Mouse (Mus musculus): ENCODE measurements around the gene Rap1gap. TPM values are rescaled to one million over a fixed set of nuclear protein-coding genes. Genes with fewer than 3 reads are reported as not detected.

The Rap1gap gene
- polyA plus RNA-seq, 1 experiment from 2014 or later = 3.3 TPM

- no peak overlapping the region for H3K9ac ChIP-seq (ENCODE audit: low read depth, low read length)
- H3K4me3 ChIP-seq (ENCODE audit: low read depth, low read length) = no peak overlapping the region
- H3K36me3 ChIP-seq (ENCODE audit: control insufficient read depth, insufficient read depth, low read length) = no peaks in the 10 kb centered on the region
- no peaks in the 10 kb centered on the region for H3K27me3 ChIP-seq (ENCODE audit: control insufficient read depth, insufficient read depth, low read length)
- H3K4me2 ChIP-seq = peak overlapping the region; percentile 27
- 0 out of 2 replicates have a peak, but pooled peaks have one; percentile 29 for ATAC-seq (replicated peaks; ENCODE audit: insufficient number of reproducible peaks, low FRiP score, low TSS enrichment)
- H3K9me3 ChIP-seq (replicated peaks; ENCODE audit: control insufficient read depth, low read length) = no peaks in the 10 kb centered on the region
- WGBS (ENCODE audit: insufficient replicate concordance) = 51% methylated on average over 9 of the region's 9 CpGs
- peak overlapping the region; percentile 77 for H3K27ac ChIP-seq (ENCODE audit: low read depth, low read length)
- H3K4me1 ChIP-seq (ENCODE audit: control insufficient read depth, insufficient read depth, low read length) = peaks cover 10% of the 10 kb centered on the region; the same call in 1 of the 2 replicates
These were observed 87.2 kb downstream of the Rap1gap start for GRCm38 (mm10) chr4:137751717-137752116.

DNA sequence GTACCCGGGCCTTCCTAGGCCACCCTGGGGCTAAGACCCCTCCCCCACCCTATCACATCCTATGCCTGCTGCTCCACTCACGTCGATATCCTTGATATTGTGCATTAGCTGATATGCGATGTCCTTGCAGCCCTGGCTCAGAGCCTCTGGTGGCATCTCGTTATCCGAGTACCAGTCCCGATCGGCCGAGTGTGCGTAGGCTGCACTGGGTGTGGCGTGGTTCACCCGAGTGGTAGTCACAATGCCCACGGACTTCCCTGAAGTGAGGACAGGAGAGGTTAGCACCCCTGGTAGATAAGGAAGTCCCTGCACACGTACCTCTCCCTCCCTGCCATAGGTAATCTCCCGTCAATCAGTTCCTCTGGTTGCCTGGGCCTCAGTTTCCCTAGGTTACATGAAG, 87.9 kb downstream of the Rap1gap start:
- Histone ChIP-seq H3K9ac (ENCODE audit: low read depth, low read length) (0 out of 2 replicates have a peak overlapping the region, but pooled peaks have one; percentile 18), H3K4me3 (ENCODE audit: low read depth, low read length) (no peak overlapping the region), H3K4me1 (ENCODE audit: control insufficient read depth, insufficient read depth, low read length) (peaks cover 10% of the 10 kb centered on the region; the same call in 1 of the 2 replicates), H3K27ac (ENCODE audit: low read depth, low read length) (peak overlapping the region; percentile 77; the same call in 1 of the 2 replicates), H3K27me3 (ENCODE audit: control insufficient read depth, insufficient read depth, low read length) (no peaks in the 10 kb centered on the region), H3K36me3 (ENCODE audit: control insufficient read depth, insufficient read depth, low read length) (no peaks in the 10 kb centered on the region), H3K9me3 (replicated peaks; ENCODE audit: control insufficient read depth, low read length) (no peaks in the 10 kb centered on the region), H3K4me2 (peak overlapping the region; percentile 27; the same call in 1 of the 2 replicates)
- ATAC-seq (replicated peaks; ENCODE audit: insufficient number of reproducible peaks, low FRiP score, low TSS enrichment) = no peak
- 72% methylated on average over 15 of the region's 15 CpGs for WGBS (ENCODE audit: insufficient replicate concordance)

DNA sequence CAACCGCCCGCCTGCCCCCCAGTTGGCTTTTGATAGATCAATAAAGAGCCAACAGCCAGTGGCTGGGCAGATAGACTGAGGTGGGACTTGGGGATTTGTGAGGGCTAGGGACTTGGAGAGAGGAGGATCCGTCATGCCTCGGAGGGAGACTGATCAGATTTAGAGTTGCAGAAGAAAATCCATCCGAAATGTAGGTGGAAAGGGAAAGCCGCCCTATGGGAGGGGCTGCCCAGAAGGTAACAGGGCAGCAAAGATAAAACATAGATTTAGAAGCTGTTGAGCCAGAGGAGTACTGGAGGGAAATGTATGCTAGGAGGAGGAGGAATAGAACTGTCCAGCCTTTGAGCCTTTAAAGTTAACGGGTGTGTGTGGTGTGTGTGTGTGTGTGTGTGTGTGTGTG, 88.7 kb downstream of the Rap1gap start:
- Histone ChIP-seq H3K27ac (ENCODE audit: low read depth, low read length) (no peak overlapping the region), H3K27me3 (ENCODE audit: control insufficient read depth, insufficient read depth, low read length) (no peaks in the 10 kb centered on the region), H3K9me3 (replicated peaks; ENCODE audit: control insufficient read depth, low read length) (no peaks in the 10 kb centered on the region), H3K4me3 (ENCODE audit: low read depth, low read length) (no peak overlapping the region), H3K4me2 (no peak overlapping the region), H3K4me1 (ENCODE audit: control insufficient read depth, insufficient read depth, low read length) (peaks cover 10% of the 10 kb centered on the region; the same call in 1 of the 2 replicates), H3K9ac (ENCODE audit: low read depth, low read length) (no peak overlapping the region), H3K36me3 (ENCODE audit: control insufficient read depth, insufficient read depth, low read length) (no peaks in the 10 kb centered on the region)
- ATAC-seq (replicated peaks; ENCODE audit: insufficient number of reproducible peaks, low FRiP score, low TSS enrichment) = no peak
- 80% methylated on average over 7 of the region's 7 CpGs for WGBS (ENCODE audit: insufficient replicate concordance)

DNA sequence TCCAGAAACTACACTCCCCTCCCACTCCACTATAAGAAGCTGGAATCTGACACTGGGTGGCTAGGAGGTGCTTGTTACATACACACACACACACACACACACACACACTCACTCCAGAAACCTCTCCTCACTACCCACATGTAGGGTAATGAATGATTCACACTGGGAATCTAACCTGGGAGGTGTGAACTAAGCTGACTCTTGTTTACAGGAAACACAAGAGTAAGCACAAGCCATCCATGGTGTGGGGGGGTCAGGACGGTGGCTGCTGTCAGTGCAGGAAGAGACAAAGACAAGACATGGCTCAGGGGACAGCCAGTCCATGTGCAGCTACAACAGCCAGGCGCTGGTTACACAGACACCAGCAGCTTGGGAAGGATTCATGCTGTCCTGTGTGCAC, 89.9 kb downstream of the Rap1gap start:
- WGBS (ENCODE audit: insufficient replicate concordance) = 64% methylated on average over 2 of the region's 2 CpGs
- ATAC-seq (replicated peaks; ENCODE audit: insufficient number of reproducible peaks, low FRiP score, low TSS enrichment) = no peak

DNA sequence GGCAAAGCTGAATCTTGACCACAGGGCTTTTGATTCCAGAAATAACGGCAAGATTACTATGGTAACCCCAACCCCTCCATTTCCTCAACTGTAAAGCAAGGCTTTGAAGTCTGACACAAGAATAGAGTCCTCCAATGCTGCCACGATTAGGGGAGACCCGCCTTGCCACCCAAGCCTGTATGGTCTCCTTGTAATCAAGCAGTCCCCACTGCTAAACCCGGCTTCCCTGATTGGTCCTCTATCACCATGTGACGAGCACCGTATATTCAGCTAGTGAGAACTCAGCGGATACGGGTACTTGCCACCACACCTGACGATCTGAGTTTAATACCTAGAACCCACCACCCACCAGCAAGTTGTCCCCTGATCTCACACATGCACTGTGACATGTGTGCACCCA, 98.4 kb downstream of the Rap1gap start:
- Histone ChIP-seq H3K4me2 (no peak overlapping the region), H3K4me1 (ENCODE audit: control insufficient read depth, insufficient read depth, low read length) (peaks cover 10% of the 10 kb centered on the region), H3K9ac (ENCODE audit: low read depth, low read length) (no peak overlapping the region), H3K27me3 (ENCODE audit: control insufficient read depth, insufficient read depth, low read length) (no peaks in the 10 kb centered on the region), H3K9me3 (replicated peaks; ENCODE audit: control insufficient read depth, low read length) (no peaks in the 10 kb centered on the region), H3K27ac (ENCODE audit: low read depth, low read length) (no peak overlapping the region), H3K36me3 (ENCODE audit: control insufficient read depth, insufficient read depth, low read length) (no peaks in the 10 kb centered on the region), H3K4me3 (ENCODE audit: low read depth, low read length) (no peak overlapping the region)
- 82% methylated on average over 9 of the region's 9 CpGs for WGBS (ENCODE audit: insufficient replicate concordance)
- ATAC-seq (replicated peaks; ENCODE audit: insufficient number of reproducible peaks, low FRiP score, low TSS enrichment) = no peak

More for the DNA sequence above, 89.9 kb downstream of the Rap1gap start:
- no peaks in the 10 kb centered on the region for H3K9me3 ChIP-seq (replicated peaks; ENCODE audit: control insufficient read depth, low read length)
- no peaks in the 10 kb centered on the region for H3K27me3 ChIP-seq (ENCODE audit: control insufficient read depth, insufficient read depth, low read length)
- H3K4me3 ChIP-seq (ENCODE audit: low read depth, low read length) = no peak overlapping the region
- H3K36me3 ChIP-seq (ENCODE audit: control insufficient read depth, insufficient read depth, low read length) = no peaks in the 10 kb centered on the region
- H3K27ac ChIP-seq (ENCODE audit: low read depth, low read length) = no peak overlapping the region
- peaks cover 10% of the 10 kb centered on the region; the same call in 1 of the 2 replicates for H3K4me1 ChIP-seq (ENCODE audit: control insufficient read depth, insufficient read depth, low read length)
- H3K4me2 ChIP-seq = no peak overlapping the region
- no peak overlapping the region for H3K9ac ChIP-seq (ENCODE audit: low read depth, low read length)

- Histone ChIP-seq H3K4me2 (no peak overlapping the region), H3K27me3 (ENCODE audit: control insufficient read depth, insufficient read depth, low read length) (peaks cover 2% of the 10 kb centered on the region; the same call in 1 of the 2 replicates), H3K4me3 (ENCODE audit: low read depth, low read length) (no peak overlapping the region), H3K4me1 (ENCODE audit: control insufficient read depth, insufficient read depth, low read length) (peaks cover 13% of the 10 kb centered on the region), H3K36me3 (ENCODE audit: control insufficient read depth, insufficient read depth, low read length) (no peaks in the 10 kb centered on the region), H3K9me3 (replicated peaks; ENCODE audit: control insufficient read depth, low read length) (no peaks in the 10 kb centered on the region), H3K9ac (ENCODE audit: low read depth, low read length) (no peak overlapping the region), H3K27ac (ENCODE audit: low read depth, low read length) (no peak overlapping the region)
- 62% methylated on average over 8 of the region's 8 CpGs for WGBS (ENCODE audit: insufficient replicate concordance)
- ATAC-seq (replicated peaks; ENCODE audit: insufficient number of reproducible peaks, low FRiP score, low TSS enrichment) = no peak
These were observed 99.5 kb downstream of the Rap1gap start for GRCm38 (mm10) chr4:137763920-137764495.

GRCm38 (mm10) chr4:137764621-137765020, 100.1 kb downstream of the Rap1gap start:
- WGBS (ENCODE audit: insufficient replicate concordance) = 79% methylated on average over 3 of the region's 3 CpGs
- Histone ChIP-seq H3K27ac (ENCODE audit: low read depth, low read length) (no peak overlapping the region), H3K9ac (ENCODE audit: low read depth, low read length) (no peak overlapping the region)

GRCm38 (mm10) chr4:137765554-137765971, 101.0 kb downstream of the Rap1gap start:
- Histone ChIP-seq H3K27ac (ENCODE audit: low read depth, low read length) (no peak overlapping the region), H3K4me2 (no peak overlapping the region), H3K9ac (ENCODE audit: low read depth, low read length) (peak overlapping the region; percentile 22; the same call in 1 of the 2 replicates), H3K4me1 (ENCODE audit: control insufficient read depth, insufficient read depth, low read length) (peaks cover 16% of the 10 kb centered on the region), H3K27me3 (ENCODE audit: control insufficient read depth, insufficient read depth, low read length) (peaks cover 4% of the 10 kb centered on the region; the same call in 1 of the 2 replicates), H3K9me3 (replicated peaks; ENCODE audit: control insufficient read depth, low read length) (no peaks in the 10 kb centered on the region), H3K4me3 (ENCODE audit: low read depth, low read length) (no peak overlapping the region), H3K36me3 (ENCODE audit: control insufficient read depth, insufficient read depth, low read length) (no peaks in the 10 kb centered on the region)
- ATAC-seq (replicated peaks; ENCODE audit: insufficient number of reproducible peaks, low FRiP score, low TSS enrichment) = no peak
- 39% methylated on average over 7 of the region's 7 CpGs for WGBS (ENCODE audit: insufficient replicate concordance)

More at GRCm38 (mm10) chr4:137764621-137765020, 100.1 kb downstream of the Rap1gap start:
- Histone ChIP-seq H3K9me3 (replicated peaks; ENCODE audit: control insufficient read depth, low read length) (no peaks in the 10 kb centered on the region), H3K36me3 (ENCODE audit: control insufficient read depth, insufficient read depth, low read length) (no peaks in the 10 kb centered on the region), H3K4me2 (no peak overlapping the region), H3K27me3 (ENCODE audit: control insufficient read depth, insufficient read depth, low read length) (peaks cover 4% of the 10 kb centered on the region; the same call in 1 of the 2 replicates), H3K4me1 (ENCODE audit: control insufficient read depth, insufficient read depth, low read length) (peaks cover 13% of the 10 kb centered on the region), H3K4me3 (ENCODE audit: low read depth, low read length) (no peak overlapping the region)
- no peak for ATAC-seq (replicated peaks; ENCODE audit: insufficient number of reproducible peaks, low FRiP score, low TSS enrichment)

DNA sequence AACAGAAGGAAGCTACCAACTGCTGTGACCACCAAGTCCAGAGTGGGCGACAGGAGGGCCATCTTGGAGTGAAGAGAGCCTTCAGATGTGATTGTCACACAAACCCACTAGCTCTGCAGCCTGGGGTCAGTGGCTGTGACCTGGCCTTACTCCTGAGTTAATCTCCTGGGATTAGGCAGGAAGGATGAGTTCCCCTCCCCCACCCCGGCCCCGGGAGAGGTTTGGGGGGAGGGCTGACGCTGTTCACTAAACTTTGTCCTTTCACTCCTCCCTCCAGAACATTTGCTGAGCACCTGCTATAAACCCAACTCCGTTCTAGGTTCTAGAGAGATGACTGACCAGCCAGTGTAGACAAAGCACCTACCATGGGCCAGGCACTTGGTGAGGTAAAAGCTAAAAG, 101.8 kb downstream of the Rap1gap start:
- Histone ChIP-seq H3K4me3 (ENCODE audit: low read depth, low read length) (no peak overlapping the region), H3K36me3 (ENCODE audit: control insufficient read depth, insufficient read depth, low read length) (no peaks in the 10 kb centered on the region), H3K9ac (ENCODE audit: low read depth, low read length) (no peak overlapping the region), H3K9me3 (replicated peaks; ENCODE audit: control insufficient read depth, low read length) (no peaks in the 10 kb centered on the region), H3K27ac (ENCODE audit: low read depth, low read length) (no peak overlapping the region), H3K27me3 (ENCODE audit: control insufficient read depth, insufficient read depth, low read length) (peaks cover 4% of the 10 kb centered on the region; the same call in 1 of the 2 replicates), H3K4me1 (ENCODE audit: control insufficient read depth, insufficient read depth, low read length) (peaks cover 16% of the 10 kb centered on the region), H3K4me2 (no peak overlapping the region)
- no peak for ATAC-seq (replicated peaks; ENCODE audit: insufficient number of reproducible peaks, low FRiP score, low TSS enrichment)
- 32% methylated on average over 5 of the region's 5 CpGs for WGBS (ENCODE audit: insufficient replicate concordance)
